Mouse (Mus musculus) gastrocnemius, postnatal 36 days (tissue): ENCODE data around the gene Fam129a. TPM values are rescaled to one million over a fixed set of nuclear protein-coding genes. Genes with fewer than 3 reads are reported as not detected.
A peak's percentile ranks its signal among the peaks of the same experiment; 100 is the strongest.
"Not testable (repeated sequence)": the region's sequence is repeated elsewhere in the genome, so short reads cannot be mapped to it uniquely, and the experiment has no call there.

Source experiments
- DNase-seq, 2 experiments: peaks; one replicate each; pipeline ENCODE4 v3.0.0; 2022
- intact Hi-C: fragments of 180-260 bp; cut with DNase I; formaldehyde crosslinking; loops from one replicate; pipeline ENCODE4 v1.15.1; 2025
- total RNA-seq, 2 experiments: library from RNA; stranded (reverse); gene quantifications; 2 replicates each; pipeline ENCODE4 v1.2.3; 2021

Fam129a gene
- total RNA-seq, 2 experiments from 2014 or later = 9.5 to 10.4 TPM

DNA sequence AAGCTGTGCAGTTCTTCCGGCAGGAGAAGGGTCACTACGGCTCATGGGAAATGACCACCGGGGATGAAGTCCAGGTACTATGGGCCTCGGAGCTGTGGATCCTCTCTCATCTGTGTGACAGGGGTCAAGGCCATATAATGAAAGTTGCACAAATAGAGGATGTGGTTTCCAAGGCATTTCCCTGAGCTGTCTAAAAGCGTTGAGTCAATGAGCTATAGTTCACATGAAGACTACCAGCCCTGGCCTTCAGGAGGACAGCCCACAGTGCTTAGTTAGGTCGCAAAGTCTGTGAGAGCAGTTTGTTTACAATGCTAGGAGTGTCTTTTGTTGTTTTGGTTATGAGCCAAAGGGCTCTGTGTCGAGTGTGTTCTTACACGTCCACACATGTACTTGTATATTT lies 118.6 kb downstream of the Fam129a start:
- no peak for DNase-seq
- intact Hi-C loops = no loop called here

DNA sequence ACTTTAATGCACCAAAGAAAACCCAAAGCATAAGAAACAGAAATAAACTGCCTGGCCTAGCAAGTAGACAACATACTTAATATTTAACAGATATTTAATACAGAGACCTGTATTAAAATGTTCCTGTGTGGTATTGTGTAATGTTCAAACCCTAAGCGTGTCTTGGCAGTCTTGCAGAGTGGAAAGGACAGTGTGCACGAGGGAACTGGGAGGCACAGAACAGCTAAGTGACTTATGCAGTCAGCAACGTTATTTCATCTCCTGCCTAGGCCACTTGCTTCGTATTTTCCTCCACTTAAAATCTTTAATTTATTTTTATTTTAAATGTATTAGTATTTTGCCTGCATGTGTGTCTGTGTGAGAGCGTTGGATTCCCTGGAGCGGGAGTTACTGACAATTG lies 119.1 kb downstream of the Fam129a start:
- intact Hi-C loops = no loop called here
- DNase-seq = no peak

DNA sequence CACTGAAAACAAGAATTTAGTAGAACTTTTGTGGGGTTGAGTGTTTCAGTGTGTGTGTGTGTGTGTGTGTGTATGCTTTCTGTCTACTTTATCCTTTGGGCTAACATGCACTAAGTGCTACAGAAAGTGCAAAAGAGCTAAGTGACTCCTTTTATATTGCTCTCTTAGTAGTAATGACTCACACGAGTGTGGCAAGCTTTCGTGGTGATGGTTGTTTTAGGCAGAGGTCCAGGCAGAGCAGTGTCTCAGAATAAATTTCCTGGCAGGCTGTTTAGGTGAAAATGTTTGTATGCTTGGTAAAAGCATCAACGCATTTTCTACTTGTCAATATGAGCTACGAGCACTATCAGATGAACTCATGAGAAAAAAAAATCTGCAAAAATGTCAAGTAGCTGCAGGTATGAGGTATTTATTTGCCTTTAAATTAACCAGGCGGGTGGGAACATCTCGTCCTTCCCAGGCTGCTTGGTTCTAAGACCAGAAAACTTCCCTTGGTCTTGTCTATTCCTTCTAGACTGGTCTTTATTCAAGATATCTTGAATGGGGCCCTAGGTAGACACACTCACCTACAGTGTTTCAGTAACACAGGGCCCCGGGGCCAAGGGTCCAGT lies 119.7 kb downstream of the Fam129a start:
- intact Hi-C loops = no loop called here
- DNase-seq = no peak

DNA sequence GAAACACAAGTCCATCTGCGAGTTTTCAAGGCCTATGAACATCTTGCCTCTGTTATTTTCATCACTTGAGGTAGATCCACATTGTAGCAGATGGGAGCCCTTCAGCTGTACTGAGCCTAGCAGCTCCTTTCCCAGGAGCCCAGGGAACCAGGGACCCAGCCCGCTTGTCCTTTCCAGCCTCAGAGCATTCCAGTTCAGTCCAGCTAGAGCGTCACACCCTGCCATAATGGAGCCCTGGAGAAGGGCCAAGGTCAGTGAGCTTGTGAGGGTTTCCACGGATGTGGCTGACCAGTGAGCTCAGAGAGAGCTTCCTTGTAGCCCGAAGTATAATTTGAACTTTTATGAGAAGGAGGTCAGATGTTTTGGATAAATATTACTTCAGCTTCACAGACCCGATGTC lies 121.9 kb downstream of the Fam129a start:
- DNase-seq = peak; percentile 68 to 84
- intact Hi-C loops = not testable (repeated sequence)

DNA sequence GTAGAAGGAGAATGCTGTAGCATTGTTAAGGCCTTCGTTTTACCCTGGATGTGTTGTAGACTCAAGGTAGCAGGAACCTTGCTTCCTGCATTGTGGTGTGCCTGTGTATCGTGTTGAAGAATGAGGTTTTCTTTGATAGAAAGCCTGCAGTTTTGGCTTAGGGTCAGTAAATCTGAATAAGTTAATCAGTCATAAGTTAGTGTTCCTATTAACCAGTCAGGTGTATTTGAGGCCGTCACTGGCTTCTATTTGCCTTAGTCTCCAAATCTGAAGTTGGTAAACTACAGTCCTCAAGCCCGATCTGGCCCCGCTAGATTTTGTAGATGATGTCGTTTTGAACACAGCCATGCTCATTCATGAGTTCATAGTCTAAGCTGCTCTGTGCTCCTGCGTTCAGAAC lies 125.8 kb downstream of the Fam129a start:
- no peak for DNase-seq
- intact Hi-C loops = no loop called here

DNA sequence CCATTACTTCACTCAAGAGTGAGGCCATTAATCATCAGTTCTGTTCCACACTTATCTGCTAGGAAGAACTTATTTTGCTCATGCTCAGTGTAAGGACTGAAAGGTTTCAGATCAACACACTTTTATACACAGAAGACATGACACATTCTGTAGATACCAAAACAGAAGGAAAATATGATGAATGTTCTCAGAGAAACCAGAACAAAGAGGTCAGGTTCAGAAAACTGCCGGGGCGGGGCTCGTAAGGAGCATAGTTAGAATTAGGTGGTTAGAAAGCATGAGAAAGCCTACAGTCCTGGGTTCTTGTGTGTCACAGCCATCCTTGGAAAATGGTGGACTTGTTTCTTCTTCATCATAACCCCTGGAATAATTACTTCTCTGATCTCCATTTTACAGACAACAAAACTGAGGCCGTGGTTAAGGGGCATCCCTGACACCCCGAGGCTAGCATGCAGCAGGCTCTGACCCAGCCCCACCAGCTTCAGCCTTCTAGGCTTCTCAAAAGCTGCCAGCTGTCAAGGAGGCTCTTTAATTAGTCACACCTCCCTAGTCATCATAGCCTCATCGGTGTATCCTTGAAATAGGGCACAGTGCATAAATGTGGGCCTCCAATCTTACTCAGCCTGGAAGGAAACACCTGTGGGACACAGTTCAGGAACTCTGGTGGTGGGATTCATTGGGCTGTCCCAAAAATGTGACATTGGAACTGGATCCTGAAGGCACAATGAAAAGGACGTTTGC lies 127.1 kb downstream of the Fam129a start:
- intact Hi-C loops = no loop called here
- no peak for DNase-seq

DNA sequence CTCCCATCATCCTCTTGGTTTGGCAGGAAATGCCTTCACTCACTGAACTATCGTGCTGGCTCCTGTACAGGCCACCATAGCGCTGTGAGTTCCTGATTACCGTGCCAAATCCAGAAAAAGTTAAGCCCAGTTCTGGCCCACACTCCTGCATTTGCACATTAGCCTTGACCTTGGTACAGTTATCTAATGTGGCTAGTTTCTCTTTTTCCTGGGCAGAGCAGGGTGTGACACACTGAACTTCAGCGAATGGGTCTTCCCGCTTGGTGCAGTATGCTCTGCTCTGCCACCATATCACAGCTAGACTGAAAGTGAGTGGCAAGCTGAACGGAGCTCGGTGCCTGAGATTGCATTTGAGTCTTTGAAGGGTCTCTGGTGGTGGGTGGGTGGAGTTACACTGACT lies 128.4 kb downstream of the Fam129a start:
- intact Hi-C loops = no loop called here

DNA sequence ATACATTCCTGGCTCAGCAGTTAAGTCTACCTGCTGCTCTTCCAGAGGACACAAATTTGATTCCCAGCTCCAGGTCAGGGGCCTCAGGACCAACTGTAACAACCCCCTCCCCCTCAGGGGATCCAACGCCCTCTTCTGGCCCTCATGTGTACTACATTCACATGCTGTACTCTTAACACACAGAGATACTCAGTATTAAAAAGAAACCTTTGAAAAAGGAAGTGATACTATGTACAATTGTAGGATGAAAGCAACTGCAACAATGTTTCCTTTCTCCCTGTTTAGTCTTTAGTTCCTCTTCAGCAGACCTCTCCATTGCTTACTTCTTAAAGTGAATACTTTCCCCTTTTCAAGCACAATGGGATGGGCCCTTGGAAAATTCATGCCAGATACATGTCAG lies 131.8 kb downstream of the Fam129a start:
- DNase-seq = no peak
- intact Hi-C loops = no loop called here

More for the DNA sequence above, 128.4 kb downstream of the Fam129a start:
- DNase-seq = no peak

DNA sequence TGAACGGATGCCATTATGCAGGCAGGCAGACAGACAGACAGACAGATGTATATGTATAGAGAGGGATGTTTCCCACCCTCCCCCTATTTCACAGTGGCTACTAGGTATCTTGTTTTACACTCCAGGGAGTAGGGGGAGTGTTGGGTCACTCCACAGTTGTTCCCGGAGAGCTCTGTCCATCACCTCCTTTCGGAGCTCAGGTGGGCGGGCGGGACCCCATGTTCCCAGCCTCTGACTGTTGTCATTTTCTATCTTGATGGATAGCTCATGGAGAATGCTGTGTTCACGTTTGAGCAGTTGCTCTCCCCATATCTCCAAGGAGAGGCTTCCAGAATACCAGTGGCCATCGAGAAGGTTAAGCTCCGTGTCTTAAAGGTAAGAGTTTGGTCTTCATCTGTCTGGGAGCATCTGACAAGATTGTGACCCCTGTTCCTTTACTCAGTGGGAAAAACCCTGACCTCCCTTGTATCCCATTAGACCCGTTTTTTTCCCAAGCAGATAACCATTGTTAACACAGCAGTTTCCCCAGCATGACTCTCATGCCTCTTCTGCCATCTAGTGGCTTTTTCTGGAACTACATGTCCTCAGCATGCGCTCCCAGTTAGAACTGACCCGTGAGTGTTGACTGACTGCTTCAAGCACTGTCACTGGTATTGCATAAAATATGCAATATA lies 134.9 kb downstream of the Fam129a start:
- intact Hi-C loops = loop anchor here (1.0 to 5.0 kb wide), 3 partner anchors 64 to 204 kb away; partner anchors contain the start of gene Rnf2
- peak; percentile 47 to 70 for DNase-seq

DNA sequence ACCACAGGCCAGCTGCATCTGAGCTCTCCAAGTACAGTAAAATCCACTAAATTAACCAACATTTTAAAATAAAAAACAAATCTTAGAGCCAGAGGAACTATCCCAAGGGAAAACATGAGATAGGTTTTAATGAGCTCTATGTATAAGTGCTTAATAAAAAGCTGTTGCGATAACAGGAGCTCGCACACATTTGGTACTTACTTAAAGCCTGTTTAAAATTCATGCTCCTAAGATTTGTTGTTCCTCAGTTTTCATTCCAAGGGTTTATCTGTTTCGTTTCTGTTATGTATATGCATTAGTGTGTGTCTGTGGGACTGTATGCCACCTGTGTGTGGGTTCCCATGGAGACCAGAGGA lies 135.4 kb downstream of the Fam129a start:
- intact Hi-C loops = loop anchor here (1.0 to 5.0 kb wide), 3 partner anchors 64 to 204 kb away; partner anchors contain the start of gene Rnf2
- no peak for DNase-seq

DNA sequence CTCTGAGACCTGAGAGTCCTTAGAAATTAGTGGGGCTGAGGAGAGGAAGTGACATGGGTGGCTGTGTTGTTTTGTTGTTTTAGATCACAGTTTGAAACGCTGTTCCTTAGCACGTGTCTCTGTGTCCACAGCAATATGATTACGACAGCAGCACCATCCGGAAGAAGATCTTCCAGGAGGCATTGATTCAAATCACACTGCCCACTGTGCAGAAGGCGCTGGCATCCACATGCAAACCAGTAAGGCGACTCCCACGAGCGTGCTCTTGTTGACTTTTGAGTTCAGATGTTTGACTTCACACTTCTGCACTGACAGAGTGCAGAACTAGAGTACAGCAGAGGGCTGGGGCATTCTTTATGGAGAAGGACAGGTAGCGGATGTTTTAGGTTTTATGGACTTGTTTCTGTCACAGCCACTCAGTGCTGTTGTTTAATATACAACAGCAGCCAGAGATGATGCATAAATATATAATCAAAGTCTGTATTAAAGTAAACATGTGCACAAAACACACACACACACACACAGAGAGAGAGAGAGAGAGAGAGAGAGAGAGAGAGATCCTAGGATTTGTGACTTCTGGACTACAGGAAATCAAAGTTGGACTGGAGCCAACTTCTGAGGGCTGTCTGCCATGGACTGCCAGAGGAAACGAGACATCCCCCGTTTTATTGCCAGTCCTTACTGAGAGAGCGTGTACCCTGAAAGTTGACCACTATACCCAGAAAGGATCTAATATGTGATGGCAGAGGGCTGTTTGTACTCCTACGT lies 138.2 kb downstream of the Fam129a start:
- DNase-seq = no peak
- intact Hi-C loops = loop anchor here (5.0 kb wide), 2 partner anchors 67 to 207 kb away; partner anchors contain the start of gene Rnf2

DNA sequence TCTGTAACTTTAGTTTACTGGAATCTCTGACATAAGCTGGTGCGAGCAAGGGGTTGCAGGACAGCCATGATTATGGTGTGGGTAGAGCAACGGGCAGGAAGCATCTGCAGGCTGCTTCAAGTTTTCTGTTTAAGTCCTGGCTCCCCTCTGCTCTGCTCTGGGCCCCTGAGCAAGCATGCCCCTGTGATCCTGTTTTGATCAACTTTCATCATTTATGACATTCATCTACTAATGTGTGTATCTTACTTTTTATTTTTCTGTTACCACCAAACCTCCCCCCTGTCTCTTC lies 138.7 kb downstream of the Fam129a start:
- no peak for DNase-seq
- intact Hi-C loops = loop anchor here (5.0 kb wide), 2 partner anchors 67 to 207 kb away; partner anchors contain the start of gene Rnf2

DNA sequence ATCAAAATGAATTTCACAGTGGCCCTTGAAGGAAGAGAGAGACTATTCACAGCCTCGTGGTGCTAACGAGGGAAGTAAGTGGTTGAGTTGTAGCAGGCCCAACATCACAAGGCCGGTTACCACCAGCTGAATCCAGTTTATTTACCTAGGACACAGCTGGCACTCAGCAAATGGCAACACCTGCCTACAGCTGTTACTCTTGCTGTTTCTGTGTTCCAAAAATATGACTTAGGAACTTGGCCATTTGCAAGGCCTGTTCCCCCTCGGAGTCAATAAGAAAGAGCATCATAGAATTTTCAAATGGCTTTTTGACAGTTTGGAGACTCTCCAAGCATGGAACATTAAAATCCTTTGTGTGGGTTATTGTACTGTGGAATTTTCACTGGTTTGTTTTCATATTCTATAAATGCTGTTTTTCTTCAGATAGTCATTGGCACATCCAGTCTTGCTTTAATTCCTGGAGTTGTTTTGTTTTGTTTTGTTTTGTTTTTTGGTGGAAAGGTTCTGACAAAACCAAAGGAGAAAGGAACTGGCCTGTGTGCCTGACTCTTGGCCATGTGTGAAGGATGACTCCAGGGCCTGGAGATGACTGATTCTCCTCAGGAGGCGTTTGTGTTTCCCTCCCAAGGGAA lies 139.6 kb downstream of the Fam129a start:
- no peak for DNase-seq
- intact Hi-C loops = no loop called here

DNA sequence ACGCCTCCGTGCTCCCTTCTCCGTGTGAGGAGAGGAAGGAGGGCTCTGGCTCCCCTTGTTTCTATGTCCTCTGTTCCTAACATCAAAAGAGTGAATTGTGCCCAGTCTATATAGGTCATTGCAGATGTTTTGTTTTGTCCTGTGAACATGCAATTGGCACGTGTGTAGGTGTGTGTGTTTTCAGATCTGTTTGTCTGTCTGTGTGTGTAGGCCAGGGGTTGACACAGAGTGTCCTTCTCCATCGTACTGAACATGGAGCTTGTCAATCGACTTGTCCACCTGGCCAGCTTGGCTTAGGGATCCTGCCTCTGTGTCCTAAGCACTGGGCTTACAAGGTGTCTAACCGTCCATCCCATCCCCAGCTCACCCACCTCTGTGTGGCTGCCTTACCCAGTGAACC lies 140.1 kb downstream of the Fam129a start:
- intact Hi-C loops = no loop called here
- DNase-seq = no peak

DNA sequence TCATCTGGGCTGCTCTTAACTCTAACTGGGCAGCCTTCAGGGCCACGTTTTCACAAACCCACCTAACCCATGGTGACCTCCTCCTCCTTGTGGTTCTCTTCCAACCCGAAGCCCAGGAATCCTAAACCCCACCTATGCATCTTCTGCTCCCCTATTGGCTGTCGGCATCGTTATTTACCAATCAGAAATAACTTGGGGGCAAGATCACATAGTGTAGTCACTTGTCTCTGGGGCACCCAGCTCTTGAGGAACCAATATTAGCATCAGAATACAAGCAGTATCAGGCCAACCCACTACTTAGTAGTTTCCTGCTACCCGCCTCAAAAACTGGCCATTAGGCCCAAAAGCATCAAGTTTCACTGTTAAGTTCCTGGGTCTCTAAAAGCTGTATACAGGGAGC lies 141.7 kb downstream of the Fam129a start:
- intact Hi-C loops = no loop called here
- DNase-seq = no peak

DNA sequence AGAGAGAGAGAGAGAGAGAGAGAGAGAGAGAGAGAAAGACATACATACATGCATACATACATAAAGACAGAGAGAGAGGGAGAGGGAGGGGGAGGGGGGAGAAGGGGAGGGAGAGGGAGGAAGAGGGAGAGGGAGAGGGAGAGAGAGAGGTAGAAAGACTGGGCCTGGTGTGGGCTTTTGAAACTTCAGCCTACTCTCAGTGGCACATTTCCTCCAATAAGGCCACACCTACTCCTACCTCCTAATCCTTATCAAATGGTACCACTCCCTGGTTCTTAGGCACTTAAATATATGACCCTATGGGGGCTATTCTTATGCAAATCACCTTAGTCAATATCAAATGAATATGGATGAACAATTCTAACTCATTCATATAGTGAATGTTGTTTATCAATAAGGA lies 142.6 kb downstream of the Fam129a start:
- intact Hi-C loops = no loop called here
- no peak for DNase-seq

DNA sequence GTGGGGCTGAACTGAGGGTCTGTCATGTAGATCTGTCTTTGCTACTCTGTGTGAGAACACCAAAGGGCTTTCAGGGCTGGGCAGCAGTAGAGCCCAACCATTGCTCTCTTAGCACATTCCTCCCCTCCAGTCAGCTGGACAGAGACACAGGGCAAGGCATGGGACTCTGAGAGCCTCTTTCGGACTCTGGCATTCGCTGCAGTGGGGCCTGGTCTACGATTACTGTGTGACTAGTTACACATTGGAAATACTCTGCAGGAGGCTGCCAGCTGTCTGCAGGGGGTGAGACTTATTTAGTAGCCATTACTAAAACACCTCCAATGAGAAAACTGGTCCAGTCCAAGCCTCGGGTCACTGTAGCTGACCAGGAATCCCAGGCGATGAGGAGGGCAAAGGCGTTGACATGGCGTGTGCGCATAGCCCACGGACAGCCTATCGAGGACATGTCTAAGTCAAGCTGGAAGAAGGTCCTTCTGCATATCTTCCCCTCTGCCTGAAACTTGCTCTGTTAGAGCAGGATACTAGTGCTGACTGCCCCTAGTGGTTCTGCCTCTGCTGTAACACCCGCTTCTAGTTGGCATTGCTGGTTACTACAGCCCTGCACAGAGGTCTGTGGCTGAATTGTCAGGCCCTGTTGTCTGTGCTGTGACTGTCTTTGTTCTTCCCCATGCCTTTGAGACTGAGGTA lies 145.2 kb downstream of the Fam129a start:
- DNase-seq = no peak
- intact Hi-C loops = no loop called here

DNA sequence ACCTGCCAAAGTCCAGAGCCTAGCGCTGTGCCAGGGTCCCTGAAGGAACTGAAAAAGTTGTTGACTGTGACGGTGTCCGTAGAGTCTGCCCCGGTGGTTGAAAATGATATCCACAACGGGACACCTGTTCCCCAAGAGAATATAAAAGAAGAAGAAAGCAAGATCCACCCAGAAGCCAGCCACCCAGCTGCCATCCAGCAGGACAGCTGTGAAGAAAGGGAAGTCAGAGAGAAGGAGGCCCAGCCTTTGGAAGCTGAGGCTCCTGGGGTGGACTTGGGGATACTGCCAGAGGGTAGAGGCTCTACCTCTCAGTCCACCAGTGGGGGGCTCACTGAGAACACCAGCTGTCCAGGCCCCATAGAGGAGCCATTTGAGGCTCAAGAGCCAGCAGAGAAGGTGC lies 146.6 kb downstream of the Fam129a start:
- no peak for DNase-seq
- intact Hi-C loops = no loop called here

DNA sequence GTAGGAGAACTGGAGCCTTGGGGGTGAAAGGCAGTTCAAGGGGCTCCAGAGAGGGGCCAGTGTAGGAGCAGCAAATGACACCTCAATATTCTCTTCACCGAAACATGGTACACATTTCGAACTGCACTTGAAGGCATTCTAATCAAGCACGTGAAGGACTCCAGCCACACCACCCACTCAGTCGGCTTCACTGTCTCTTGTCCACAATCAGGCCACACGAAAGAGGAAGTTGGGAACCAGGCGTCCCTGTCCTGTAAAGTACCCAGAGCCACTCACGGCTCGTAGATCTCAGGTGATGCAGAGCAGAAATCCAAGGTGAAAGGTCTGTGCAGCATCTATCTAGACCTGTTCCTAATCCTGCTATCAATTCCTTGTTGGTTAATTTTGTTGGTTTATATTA lies 147.6 kb downstream of the Fam129a start:
- intact Hi-C loops = no loop called here
- no peak for DNase-seq

DNA sequence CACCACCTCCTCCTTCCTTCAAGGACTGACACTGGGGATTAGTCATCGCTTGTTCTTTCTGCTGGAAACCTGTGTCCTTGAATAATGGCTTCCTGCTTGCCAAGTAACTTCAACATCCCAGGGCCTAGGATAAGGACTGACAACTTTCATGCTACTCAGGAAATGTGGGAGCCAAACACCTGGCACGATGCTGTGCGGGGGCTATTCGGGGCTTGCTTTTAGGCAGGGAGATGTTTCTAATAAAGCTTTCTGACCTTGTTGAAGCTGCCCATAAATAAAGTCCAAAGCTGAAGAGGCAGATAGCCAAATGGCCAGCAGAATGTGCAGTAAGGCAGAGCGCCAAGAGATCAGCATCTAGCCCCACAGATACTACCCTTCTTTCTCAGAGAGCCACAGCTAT lies 148.9 kb downstream of the Fam129a start:
- no peak for DNase-seq
- intact Hi-C loops = no loop called here
